Comparison of ENCODE assay signal across 18 mouse cellular contexts in the genomic region with DNA sequence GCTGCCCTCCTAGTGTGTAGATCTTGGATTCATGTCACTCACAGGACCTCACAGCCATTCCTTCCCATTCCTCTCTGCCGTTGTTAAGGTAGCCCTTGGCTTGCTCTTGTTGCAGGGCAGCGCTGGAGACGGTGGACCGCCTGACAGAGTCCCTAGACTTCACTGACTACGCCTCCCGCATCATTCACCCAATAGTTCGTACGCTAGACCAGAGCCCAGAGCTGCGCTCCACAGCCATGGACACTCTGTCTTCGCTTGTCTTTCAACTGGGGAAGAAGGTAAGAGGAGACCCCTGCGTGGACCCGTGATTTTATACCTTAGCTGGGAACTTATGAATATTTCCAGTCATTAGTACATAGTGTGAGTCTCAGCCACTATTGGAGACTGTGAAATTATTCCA. TPM values are rescaled to one million over a fixed set of nuclear protein-coding genes. Genes with fewer than 3 reads are reported as not detected.
"Had no signal": no experiment of that assay in that cellular context is flagged by ENCODE, and none has a peak within 500 bp of the region (broad histone marks: within the 10 kb centered on the region; RNA-seq: fewer than 3 reads in every experiment).

No protein-coding gene starts in this region.

- DNase-seq: cerebellum, adult 8-10 months; cerebellum, adult 9-10 months; cerebellum, adult 9-11 months; cerebellum, postnatal 10 days; cerebellum, postnatal 14 days; cerebellum, postnatal 25 days; cerebellum, postnatal 36 days; embryo, embryonic 11 days; forebrain, postnatal 0 days; gastrocnemius, adult 2 months; gastrocnemius, postnatal 10 days; gastrocnemius, postnatal 14 days; gastrocnemius, postnatal 25 days; gastrocnemius, postnatal 36 days; heart, adult 18-20 months; heart, adult 2 months had no signal

RNA-seq across cellular contexts. Expression of a gene that starts 15.7 kb away (rescaled TPM):
- total RNA-seq: common myeloid progenitor, adult 5-6 weeks; granulocyte monocyte progenitor cell, adult 5-6 weeks had no signal
